Mouse (Mus musculus): Measurements from ENCODE around the gene Skint7.
"Not testable (repeated sequence)": the region's sequence is repeated elsewhere in the genome, so short reads cannot be mapped to it uniquely, and the experiment has no call there.

The Skint7 gene

GRCm38 (mm10) chr4:111972623-111973022 lies at the start of gene Skint7:
Gene Skint7, plus strand, starts transcription at chr4:111972923.
- DNase-seq (ENCODE audit: low spot score): no peak

DNA sequence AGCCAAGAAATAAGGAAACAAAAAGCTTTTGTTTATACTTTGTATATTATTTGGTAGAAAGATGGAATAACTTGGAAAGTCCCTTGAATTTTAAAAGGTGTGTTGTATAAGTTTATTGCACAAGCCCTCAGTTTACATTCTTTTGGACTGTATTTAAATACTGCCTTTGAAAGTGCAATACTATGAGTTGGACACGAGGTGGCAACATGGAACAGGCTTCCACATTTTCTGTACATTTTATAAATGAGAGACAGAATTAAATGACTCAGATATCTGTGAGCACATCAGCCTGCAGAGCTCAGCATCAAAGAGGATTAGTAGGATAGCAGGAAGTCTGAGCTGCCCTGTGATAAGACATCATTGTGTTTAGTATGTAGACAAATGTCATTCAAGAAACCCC lies 11.4 kb upstream of the Skint7 start:
- no peak for DNase-seq (ENCODE audit: low spot score)

GRCm38 (mm10) chr4:111963241-111963640 lies 9.5 kb upstream of the Skint7 start:
- not testable (repeated sequence) for DNase-seq (ENCODE audit: low spot score)

GRCm38 (mm10) chr4:111963669-111964068 lies 9.1 kb upstream of the Skint7 start:
- no peak for DNase-seq (ENCODE audit: low spot score)

- DNase-seq (ENCODE audit: low spot score): no peak
These were observed 33.2 kb downstream of the Skint7 start, which contains the start of gene Skint1 for GRCm38 (mm10) chr4:112005969-112006368. Gene Skint1, plus strand, starts transcription at chr4:112006269.

Data from ovary, postnatal 10 days (tissue).